Mouse (Mus musculus): ENCODE measurements around the gene Pdlim4. TPM values are rescaled to one million over a fixed set of nuclear protein-coding genes. Genes with fewer than 3 reads are reported as not detected.

The Pdlim4 gene
- polyA plus RNA-seq, 1 experiment from 2014 or later: 23.7 TPM

Other genes starting within 250 kb of the Pdlim4 start
- 0.40 TPM in 1 of 2 replicates, not detected in the other for gene Gm12216, start 209.8 kb downstream of the Pdlim4 start, polyA plus RNA-seq (2015; fragmentation: Nextera tagmentation; extraction: Ambion mirVana)
- gene Slc22a5, start 177.4 kb downstream of the Pdlim4 start, polyA plus RNA-seq (2015; fragmentation: Nextera tagmentation; extraction: Ambion mirVana): 8.0 and 8.1 TPM in 2 replicates
- gene Slc22a21, start 88.7 kb downstream of the Pdlim4 start, polyA plus RNA-seq (2015; fragmentation: Nextera tagmentation; extraction: Ambion mirVana): 1.7 and 1.8 TPM in 2 replicates
- 1.0 and 1.3 TPM in 2 replicates for gene Slc22a4, start 40.9 kb downstream of the Pdlim4 start, polyA plus RNA-seq (2015; fragmentation: Nextera tagmentation; extraction: Ambion mirVana)
- gene P4ha2, start 31.1 kb upstream of the Pdlim4 start, polyA plus RNA-seq (2015; fragmentation: Nextera tagmentation; extraction: Ambion mirVana): 6.0 and 7.8 TPM in 2 replicates
- gene Csf2, start 180.7 kb upstream of the Pdlim4 start, polyA plus RNA-seq (2015; fragmentation: Nextera tagmentation; extraction: Ambion mirVana): not detected in 2 replicates
- not detected in 2 replicates for gene Il3, start 198.3 kb upstream of the Pdlim4 start, polyA plus RNA-seq (2015; fragmentation: Nextera tagmentation; extraction: Ambion mirVana)
- gene Acsl6, start 234.8 kb upstream of the Pdlim4 start, polyA plus RNA-seq (2015; fragmentation: Nextera tagmentation; extraction: Ambion mirVana): 35.1 and 36.1 TPM in 2 replicates